Mouse (Mus musculus): ENCODE measurements around the gene Sesn1. TPM values are rescaled to one million over a fixed set of nuclear protein-coding genes. Genes with fewer than 3 reads are reported as not detected.

The Sesn1 gene
- 0.86 and 4.5 TPM in 2 replicates for polyA plus RNA-seq (2012; ENCODE audit: insufficient read depth, low replicate concordance)

GRCm38 (mm10) chr10:41809771-41810563 is at the start of gene Sesn1, which contains the start of gene Cep57l1:
TSS of gene Sesn1 (plus strand) at chr10:41809935.
TSS of gene Cep57l1 (minus strand) at chr10:41809871.
- Histone ChIP-seq H3K4me3 (replicated peaks) (peak within 1 kb of the TSS; percentile 99), H3K27me3 (replicated peaks) (no peaks in the 10 kb centered on the region), H3K4me1 (peaks cover 63% of the 10 kb centered on the region), H3K36me3 (replicated peaks; ENCODE audit: low read length) (peaks cover 19% of the 10 kb centered on the region), H3K9me3 (0 out of 2 replicates have a peak, but pooled peaks cover 4% of the 10 kb centered on the region)
- TF ChIP-seq FLI1 (IDR thresholded peaks at IDR 0.05; ENCODE audit: low read length): no peak
- no peak for TF ChIP-seq GATA1 (IDR thresholded peaks at IDR 0.05; ENCODE audit: borderline replicate concordance, low read length)

- no peak for TF ChIP-seq FLI1 (IDR thresholded peaks at IDR 0.05; ENCODE audit: low read length)
- no peak for TF ChIP-seq GATA1 (IDR thresholded peaks at IDR 0.05; ENCODE audit: borderline replicate concordance, low read length)
- Histone ChIP-seq H3K27me3 (replicated peaks) (no peaks in the 10 kb centered on the region), H3K9me3 (no peaks in the 10 kb centered on the region; the same call in 1 of the 2 replicates), H3K36me3 (replicated peaks; ENCODE audit: low read length) (peaks cover 5% of the 10 kb centered on the region), H3K4me1 (peaks cover 31% of the 10 kb centered on the region), H3K4me3 (replicated peaks) (no peak overlapping the region)
Observed at GRCm38 (mm10) chr10:41760866-41761265, 48.9 kb upstream of the Sesn1 start.

- H3K4me1 ChIP-seq: peaks cover 31% of the 10 kb centered on the region
- no peak overlapping the region for H3K4me3 ChIP-seq (replicated peaks)
- TF ChIP-seq FLI1 (IDR thresholded peaks at IDR 0.05; ENCODE audit: low read length) (no peak), GATA1 (IDR thresholded peaks at IDR 0.05; ENCODE audit: borderline replicate concordance, low read length) (no peak)
- H3K36me3 ChIP-seq (replicated peaks; ENCODE audit: low read length): peaks cover 12% of the 10 kb centered on the region
- H3K9me3 ChIP-seq: no peaks in the 10 kb centered on the region; the same call in 1 of the 2 replicates
- no peaks in the 10 kb centered on the region for H3K27me3 ChIP-seq (replicated peaks)
Observed at GRCm38 (mm10) chr10:41763741-41764385, 45.9 kb upstream of the Sesn1 start.

GRCm38 (mm10) chr10:41765586-41765985 is 44.1 kb upstream of the Sesn1 start:
- Histone ChIP-seq H3K4me1 (peaks cover 19% of the 10 kb centered on the region), H3K4me3 (replicated peaks) (no peak overlapping the region), H3K27me3 (replicated peaks) (no peaks in the 10 kb centered on the region), H3K36me3 (replicated peaks; ENCODE audit: low read length) (peaks cover 17% of the 10 kb centered on the region), H3K9me3 (peaks cover 3% of the 10 kb centered on the region; the same call in 1 of the 2 replicates)
- TF ChIP-seq GATA1 (IDR thresholded peaks at IDR 0.05; ENCODE audit: borderline replicate concordance, low read length) (no peak), FLI1 (IDR thresholded peaks at IDR 0.05; ENCODE audit: low read length) (no peak)

- no peak overlapping the region for H3K4me3 ChIP-seq (replicated peaks)
- no peaks in the 10 kb centered on the region for H3K27me3 ChIP-seq (replicated peaks)
- H3K9me3 ChIP-seq: peaks cover 3% of the 10 kb centered on the region; the same call in 1 of the 2 replicates
- H3K4me1 ChIP-seq: peaks cover 14% of the 10 kb centered on the region
- TF ChIP-seq FLI1 (IDR thresholded peaks at IDR 0.05; ENCODE audit: low read length) (no peak), GATA1 (IDR thresholded peaks at IDR 0.05; ENCODE audit: borderline replicate concordance, low read length) (no peak)
- peaks cover 17% of the 10 kb centered on the region for H3K36me3 ChIP-seq (replicated peaks; ENCODE audit: low read length)
Observed at GRCm38 (mm10) chr10:41766280-41766679, 43.5 kb upstream of the Sesn1 start.

GRCm38 (mm10) chr10:41767254-41767653 is 42.5 kb upstream of the Sesn1 start:
- H3K9me3 ChIP-seq: peaks cover 3% of the 10 kb centered on the region; the same call in 1 of the 2 replicates
- no peak for TF ChIP-seq GATA1 (IDR thresholded peaks at IDR 0.05; ENCODE audit: borderline replicate concordance, low read length)
- no peak for TF ChIP-seq FLI1 (IDR thresholded peaks at IDR 0.05; ENCODE audit: low read length)
- no peak overlapping the region for H3K4me3 ChIP-seq (replicated peaks)
- H3K36me3 ChIP-seq (replicated peaks; ENCODE audit: low read length): peaks cover 17% of the 10 kb centered on the region
- peaks cover 7% of the 10 kb centered on the region for H3K4me1 ChIP-seq
- H3K27me3 ChIP-seq (replicated peaks): no peaks in the 10 kb centered on the region

- no peaks in the 10 kb centered on the region for H3K4me1 ChIP-seq
- no peak overlapping the region for H3K4me3 ChIP-seq (replicated peaks)
- peaks cover 49% of the 10 kb centered on the region for H3K36me3 ChIP-seq (replicated peaks; ENCODE audit: low read length)
- no peak for TF ChIP-seq FLI1 (IDR thresholded peaks at IDR 0.05; ENCODE audit: low read length)
- TF ChIP-seq GATA1 (IDR thresholded peaks at IDR 0.05; ENCODE audit: borderline replicate concordance, low read length): no peak
- H3K27me3 ChIP-seq (replicated peaks): no peaks in the 10 kb centered on the region
- H3K9me3 ChIP-seq: peaks cover 38% of the 10 kb centered on the region
Observed at GRCm38 (mm10) chr10:41792375-41792774, 17.4 kb upstream of the Sesn1 start.

- Histone ChIP-seq H3K9me3 (peaks cover 63% of the 10 kb centered on the region), H3K27me3 (replicated peaks) (no peaks in the 10 kb centered on the region), H3K36me3 (replicated peaks; ENCODE audit: low read length) (peaks cover 80% of the 10 kb centered on the region), H3K4me1 (no peaks in the 10 kb centered on the region), H3K4me3 (replicated peaks) (no peak overlapping the region)
- TF ChIP-seq FLI1 (IDR thresholded peaks at IDR 0.05; ENCODE audit: low read length) (no peak), GATA1 (IDR thresholded peaks at IDR 0.05; ENCODE audit: borderline replicate concordance, low read length) (no peak)
Observed at GRCm38 (mm10) chr10:41797253-41797652, 12.5 kb upstream of the Sesn1 start.

GRCm38 (mm10) chr10:41803467-41803866 is 6.3 kb upstream of the Sesn1 start:
- Histone ChIP-seq H3K9me3 (peaks cover 57% of the 10 kb centered on the region), H3K36me3 (replicated peaks; ENCODE audit: low read length) (peaks cover 84% of the 10 kb centered on the region), H3K27me3 (replicated peaks) (no peaks in the 10 kb centered on the region), H3K4me1 (peaks cover 27% of the 10 kb centered on the region), H3K4me3 (replicated peaks) (no peak overlapping the region)
- no peak for TF ChIP-seq FLI1 (IDR thresholded peaks at IDR 0.05; ENCODE audit: low read length)
- no peak for TF ChIP-seq GATA1 (IDR thresholded peaks at IDR 0.05; ENCODE audit: borderline replicate concordance, low read length)

- Histone ChIP-seq H3K4me3 (replicated peaks) (no peak overlapping the region), H3K27me3 (replicated peaks) (no peaks in the 10 kb centered on the region), H3K9me3 (peaks cover 50% of the 10 kb centered on the region), H3K36me3 (replicated peaks; ENCODE audit: low read length) (peaks cover 71% of the 10 kb centered on the region), H3K4me1 (peaks cover 31% of the 10 kb centered on the region)
- TF ChIP-seq FLI1 (IDR thresholded peaks at IDR 0.05; ENCODE audit: low read length): no peak
- TF ChIP-seq GATA1 (IDR thresholded peaks at IDR 0.05; ENCODE audit: borderline replicate concordance, low read length): no peak
Observed at GRCm38 (mm10) chr10:41804711-41805110, 5.0 kb upstream of the Sesn1 start.
